Mouse (Mus musculus): Measurements from ENCODE around the gene Tns1. TPM values are rescaled to one million over a fixed set of nuclear protein-coding genes. Genes with fewer than 3 reads are reported as not detected.

The Tns1 gene
- polyA plus RNA-seq, 1 experiment = 6.5 TPM

DNA sequence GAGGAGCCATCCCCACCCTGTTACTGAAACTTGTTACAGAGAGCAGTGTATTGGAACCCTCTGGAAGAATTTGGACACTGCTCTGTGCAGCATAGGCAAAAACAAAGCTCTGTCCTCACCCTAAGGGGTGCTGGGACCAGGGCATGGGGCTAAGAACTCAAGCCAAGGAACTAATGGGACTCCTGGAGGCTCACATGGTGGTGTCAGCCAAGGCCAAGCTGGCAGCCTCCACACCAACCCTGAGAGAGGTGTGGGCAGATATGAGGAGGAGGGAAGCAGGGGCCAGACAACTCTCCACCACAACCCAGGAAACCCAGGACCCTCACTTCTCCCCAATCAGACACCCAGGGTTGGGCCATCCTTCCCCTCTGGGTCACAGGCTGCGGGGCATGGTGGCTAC is 145.7 kb downstream of the Tns1 start:
- Histone ChIP-seq H3K4me3 (ENCODE audit: low read depth, low read length) (no peak overlapping the region), H3K9ac (ENCODE audit: low read depth, poor library complexity, severe bottlenecking) (no peak overlapping the region), H3K27me3 (ENCODE audit: control insufficient read depth, insufficient read depth, low read length, poor library complexity, severe bottlenecking) (no peaks in the 10 kb centered on the region), H3K9me3 (replicated peaks; ENCODE audit: control insufficient read depth, insufficient read depth, low read length, poor library complexity, severe bottlenecking) (no peaks in the 10 kb centered on the region), H3K27ac (ENCODE audit: insufficient read depth, low read length) (no peak overlapping the region), H3K36me3 (ENCODE audit: control insufficient read depth, insufficient read depth, low read length, poor library complexity, severe bottlenecking) (no peaks in the 10 kb centered on the region), H3K4me1 (ENCODE audit: control insufficient read depth, insufficient read depth, low read length) (no peaks in the 10 kb centered on the region)
- TF ChIP-seq EP300 (IDR thresholded peaks at IDR 0.05; ENCODE audit: insufficient read depth, low read depth, low read length) (no peak), POLR2A (IDR thresholded peaks at IDR 0.05; ENCODE audit: insufficient read depth, low read length) (no peak), CTCF (IDR thresholded peaks at IDR 0.05; ENCODE audit: low read depth, low read length) (no peak)

DNA sequence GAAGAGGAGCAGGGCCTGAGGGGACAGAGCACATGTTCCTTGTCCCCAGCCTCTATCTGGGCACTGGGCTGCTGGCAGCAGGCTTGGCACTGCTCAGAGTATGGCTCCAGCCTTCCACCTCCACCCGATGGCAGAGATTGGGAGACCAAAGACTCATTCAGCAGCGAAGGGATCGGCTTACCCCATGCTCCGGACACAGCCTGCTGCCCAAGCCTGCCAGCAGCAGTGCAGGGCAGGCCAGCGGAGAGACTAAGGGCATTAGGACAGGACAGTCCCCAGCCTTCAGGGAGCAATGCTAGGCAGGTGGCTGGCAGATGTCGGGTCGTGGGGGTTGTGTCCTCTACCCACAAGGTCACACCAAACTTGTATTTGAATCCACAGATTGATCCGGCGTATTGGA is 150.3 kb downstream of the Tns1 start:
- Histone ChIP-seq H3K4me3 (ENCODE audit: low read depth, low read length) (no peak overlapping the region), H3K9ac (ENCODE audit: low read depth, poor library complexity, severe bottlenecking) (no peak overlapping the region), H3K9me3 (replicated peaks; ENCODE audit: control insufficient read depth, insufficient read depth, low read length, poor library complexity, severe bottlenecking) (no peaks in the 10 kb centered on the region), H3K4me1 (ENCODE audit: control insufficient read depth, insufficient read depth, low read length) (no peaks in the 10 kb centered on the region), H3K36me3 (ENCODE audit: control insufficient read depth, insufficient read depth, low read length, poor library complexity, severe bottlenecking) (no peaks in the 10 kb centered on the region), H3K27me3 (ENCODE audit: control insufficient read depth, insufficient read depth, low read length, poor library complexity, severe bottlenecking) (no peaks in the 10 kb centered on the region), H3K27ac (ENCODE audit: insufficient read depth, low read length) (no peak overlapping the region)
- TF ChIP-seq POLR2A (IDR thresholded peaks at IDR 0.05; ENCODE audit: insufficient read depth, low read length) (no peak), CTCF (IDR thresholded peaks at IDR 0.05; ENCODE audit: low read depth, low read length) (no peak), EP300 (IDR thresholded peaks at IDR 0.05; ENCODE audit: insufficient read depth, low read depth, low read length) (no peak)

DNA sequence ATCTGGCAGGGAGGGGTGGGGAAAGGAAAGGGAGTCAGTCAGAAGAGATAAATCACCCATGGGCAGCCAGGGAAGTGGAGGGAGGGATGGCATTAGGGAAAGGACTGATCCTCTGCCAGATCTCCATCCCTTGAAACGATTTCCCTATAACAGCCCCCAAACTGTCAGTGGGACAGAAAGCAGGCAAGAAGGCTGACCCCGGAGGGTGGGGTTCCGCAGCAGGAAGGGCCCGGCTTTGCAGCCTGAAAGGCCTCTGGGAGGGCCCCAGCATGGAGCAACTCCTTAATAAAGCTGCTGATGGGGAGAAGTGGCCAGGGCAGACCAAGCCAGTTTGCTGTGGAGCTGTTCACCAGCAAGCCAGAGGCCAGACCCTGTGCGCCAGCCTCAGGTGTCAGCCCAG is 151.5 kb downstream of the Tns1 start:
- no peak for TF ChIP-seq EP300 (IDR thresholded peaks at IDR 0.05; ENCODE audit: insufficient read depth, low read depth, low read length)
- no peak for TF ChIP-seq POLR2A (IDR thresholded peaks at IDR 0.05; ENCODE audit: insufficient read depth, low read length)
- TF ChIP-seq CTCF (IDR thresholded peaks at IDR 0.05; ENCODE audit: low read depth, low read length) = no peak
- no peaks in the 10 kb centered on the region for H3K36me3 ChIP-seq (ENCODE audit: control insufficient read depth, insufficient read depth, low read length, poor library complexity, severe bottlenecking)
- H3K27me3 ChIP-seq (ENCODE audit: control insufficient read depth, insufficient read depth, low read length, poor library complexity, severe bottlenecking) = no peaks in the 10 kb centered on the region
- no peak overlapping the region for H3K9ac ChIP-seq (ENCODE audit: low read depth, poor library complexity, severe bottlenecking)
- H3K4me3 ChIP-seq (ENCODE audit: low read depth, low read length) = no peak overlapping the region
- H3K9me3 ChIP-seq (replicated peaks; ENCODE audit: control insufficient read depth, insufficient read depth, low read length, poor library complexity, severe bottlenecking) = no peaks in the 10 kb centered on the region
- no peak overlapping the region for H3K27ac ChIP-seq (ENCODE audit: insufficient read depth, low read length)
- H3K4me1 ChIP-seq (ENCODE audit: control insufficient read depth, insufficient read depth, low read length) = no peaks in the 10 kb centered on the region

- Histone ChIP-seq H3K4me1 (ENCODE audit: control insufficient read depth, insufficient read depth, low read length) (peaks cover 3% of the 10 kb centered on the region), H3K36me3 (ENCODE audit: control insufficient read depth, insufficient read depth, low read length, poor library complexity, severe bottlenecking) (no peaks in the 10 kb centered on the region), H3K9ac (ENCODE audit: low read depth, poor library complexity, severe bottlenecking) (no peak overlapping the region), H3K9me3 (replicated peaks; ENCODE audit: control insufficient read depth, insufficient read depth, low read length, poor library complexity, severe bottlenecking) (no peaks in the 10 kb centered on the region), H3K27ac (ENCODE audit: insufficient read depth, low read length) (no peak overlapping the region), H3K4me3 (ENCODE audit: low read depth, low read length) (no peak overlapping the region), H3K27me3 (ENCODE audit: control insufficient read depth, insufficient read depth, low read length, poor library complexity, severe bottlenecking) (no peaks in the 10 kb centered on the region)
- TF ChIP-seq POLR2A (IDR thresholded peaks at IDR 0.05; ENCODE audit: insufficient read depth, low read length) = no peak
- TF ChIP-seq EP300 (IDR thresholded peaks at IDR 0.05; ENCODE audit: insufficient read depth, low read depth, low read length) = no peak
- no peak for TF ChIP-seq CTCF (IDR thresholded peaks at IDR 0.05; ENCODE audit: low read depth, low read length)
Measured at GRCm38 (mm10) chr1:73970161-73970730, 154.0 kb downstream of the Tns1 start.

DNA sequence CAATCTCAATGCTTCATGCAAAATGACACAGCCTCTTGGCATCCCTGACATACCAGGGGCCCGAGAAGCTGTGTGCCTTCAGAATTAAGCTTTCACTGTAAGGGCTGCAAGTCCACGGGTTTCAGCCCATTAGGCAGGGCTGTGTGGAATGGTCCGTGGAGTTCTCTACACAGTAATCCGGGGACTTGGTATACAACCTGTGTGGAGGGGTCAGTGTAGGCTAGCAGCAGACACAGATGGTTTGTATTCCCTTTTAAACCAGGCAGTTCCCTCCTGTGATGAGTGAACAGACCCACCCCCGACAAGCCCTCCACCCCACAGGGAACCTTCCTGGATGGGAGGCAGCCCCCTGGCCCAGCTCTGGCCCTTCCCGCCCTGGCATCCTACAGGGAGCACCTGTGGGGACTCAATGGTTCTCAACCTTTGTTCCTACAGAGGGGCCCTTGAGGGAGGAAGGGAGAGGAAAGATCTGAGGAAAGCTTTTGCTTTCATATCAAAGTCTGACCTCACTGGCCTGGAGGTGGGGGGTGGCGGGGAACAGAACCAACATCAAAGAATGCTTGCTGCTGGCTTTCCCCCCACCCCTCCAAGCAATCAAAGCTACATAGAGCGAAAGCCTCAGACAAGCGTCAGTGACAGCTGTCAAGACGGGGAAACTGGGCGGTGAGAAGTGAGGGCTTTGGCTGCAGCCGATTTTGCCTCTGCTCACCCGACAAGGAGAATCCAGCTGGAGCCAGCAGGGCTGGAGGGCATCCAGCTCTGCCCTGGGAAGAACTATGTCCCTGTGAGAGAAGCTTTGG is 155.3 kb downstream of the Tns1 start:
- H3K27ac ChIP-seq (ENCODE audit: insufficient read depth, low read length) = no peak overlapping the region
- peaks cover 3% of the 10 kb centered on the region for H3K4me1 ChIP-seq (ENCODE audit: control insufficient read depth, insufficient read depth, low read length)
- no peak overlapping the region for H3K4me3 ChIP-seq (ENCODE audit: low read depth, low read length)

More for the DNA sequence above, 155.3 kb downstream of the Tns1 start:
- Histone ChIP-seq H3K36me3 (ENCODE audit: control insufficient read depth, insufficient read depth, low read length, poor library complexity, severe bottlenecking) (no peaks in the 10 kb centered on the region), H3K9ac (ENCODE audit: low read depth, poor library complexity, severe bottlenecking) (no peak overlapping the region), H3K9me3 (replicated peaks; ENCODE audit: control insufficient read depth, insufficient read depth, low read length, poor library complexity, severe bottlenecking) (no peaks in the 10 kb centered on the region), H3K27me3 (ENCODE audit: control insufficient read depth, insufficient read depth, low read length, poor library complexity, severe bottlenecking) (no peaks in the 10 kb centered on the region)
- TF ChIP-seq EP300 (IDR thresholded peaks at IDR 0.05; ENCODE audit: insufficient read depth, low read depth, low read length) (no peak), POLR2A (IDR thresholded peaks at IDR 0.05; ENCODE audit: insufficient read depth, low read length) (no peak), CTCF (IDR thresholded peaks at IDR 0.05; ENCODE audit: low read depth, low read length) (no peak)

Measured in ES-Bruce4 (cell line).